Mouse (Mus musculus) thymus, adult 2 months (tissue): ENCODE results near the gene Sgcd.

ENCODE experiments used
- CTCF ChIP-seq: fragments of 200-500 bp; IDR thresholded peaks from 2 replicates; pipeline ENCODE4 v1.5.1; 2012; ENCODE audit warnings: mild to moderate bottlenecking, control low read depth, low read length, moderate library complexity, borderline replicate concordance; ENCODE audit not compliant: control insufficient read depth, poor library complexity, insufficient read depth; ENCODE audit errors: extremely low read depth
- POLR2A ChIP-seq: fragments of 200-500 bp; IDR thresholded peaks from 2 replicates; pipeline ENCODE4 v1.6.1; 2012; ENCODE audit warnings: mild to moderate bottlenecking, low read length, control low read depth, moderate library complexity; ENCODE audit not compliant: control insufficient read depth, poor library complexity, insufficient read depth; ENCODE audit errors: extremely low read depth

DNA sequence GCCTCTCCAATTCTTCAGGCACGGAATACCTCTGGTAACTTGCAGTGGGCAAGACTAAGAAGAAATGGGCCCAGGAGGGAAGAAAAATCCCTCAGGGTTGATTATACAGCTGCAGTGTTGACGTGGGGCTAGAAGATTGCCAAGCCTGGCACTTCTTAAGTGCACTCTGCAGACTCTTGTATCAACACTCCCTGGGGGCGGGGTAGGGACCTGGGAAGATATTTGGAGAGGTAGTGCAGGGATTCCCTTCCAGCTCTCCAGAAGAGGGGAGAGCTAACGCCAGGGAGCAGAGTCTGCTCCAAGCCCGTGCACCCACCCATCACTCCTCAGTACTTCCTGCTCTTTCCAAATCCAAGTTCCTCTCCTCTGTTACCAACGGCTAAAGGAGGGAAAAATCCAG, 967.9 kb downstream of the Sgcd start:
- TF ChIP-seq POLR2A (no peak), CTCF (no peak)
